Comparison of ENCODE assay signal across 10 mouse cellular contexts in genomic region chr19:6348717-6349116, GRCm38 (mm10). TPM values are rescaled to one million over a fixed set of nuclear protein-coding genes. Genes with fewer than 3 reads are reported as not detected.
DNase-seq lines count a peak whose midpoint lies in the region; ATAC-seq and TF ChIP-seq lines count a peak whose summit lies in the region.
"Had no signal": no experiment of that assay in that cellular context is flagged by ENCODE, and none has a peak within 500 bp of the region (broad histone marks: within the 10 kb centered on the region; RNA-seq: fewer than 3 reads in every experiment).

No protein-coding gene starts in this region.

- peaks cover 41% of the 10 kb centered on the region for H3K4me1 ChIP-seq in heart, embryonic 13.5 days
- no peaks in the 10 kb centered on the region for H3K4me1 ChIP-seq in lung, embryonic 14.5 days (ENCODE audit: insufficient read depth)
- H3K4me1 ChIP-seq in embryonic facial prominence, embryonic 15.5 days, result peaks cover 19% of the 10 kb centered on the region
- peaks cover 10 to 11% of the 10 kb centered on the region in 2 experiments for H3K4me1 ChIP-seq in liver, embryonic 14.5 days (replicated peaks; ENCODE audit: control insufficient read depth in 2 of 2, insufficient read depth in 2 of 2, low read length in 1 of 2)

- H3K9me3 ChIP-seq in heart, embryonic 13.5 days, result no peaks in the 10 kb centered on the region
- no peaks in the 10 kb centered on the region for H3K9me3 ChIP-seq in lung, embryonic 14.5 days (ENCODE audit: low read depth, low read length)
- no peaks in the 10 kb centered on the region for H3K9me3 ChIP-seq in embryonic facial prominence, embryonic 15.5 days (replicated peaks)
- no peaks in the 10 kb centered on the region for H3K9me3 ChIP-seq in liver, embryonic 14.5 days (ENCODE audit: control insufficient read depth, low read length)

- intact Hi-C loops in heart, postnatal 14 days (cut with DNase I), result loop anchor here (10.0 kb wide), 1 partner anchor 854 kb away; the partner anchor contains the start of gene Cfl1

- H3K27me3 ChIP-seq in heart, embryonic 13.5 days (replicated peaks), result no peaks in the 10 kb centered on the region
- no peaks in the 10 kb centered on the region for H3K27me3 ChIP-seq in lung, embryonic 14.5 days (ENCODE audit: insufficient read depth, low read length)
- no peaks in the 10 kb centered on the region for H3K27me3 ChIP-seq in embryonic facial prominence, embryonic 15.5 days
- H3K27me3 ChIP-seq in liver, embryonic 14.5 days (ENCODE audit: control insufficient read depth, insufficient read depth, low read length), result no peaks in the 10 kb centered on the region

- 32% methylated on average over 9 of the region's 9 CpGs for WGBS in heart, embryonic 13.5 days
- WGBS in lung, embryonic 14.5 days, result 54% methylated on average over 9 of the region's 9 CpGs
- WGBS in embryonic facial prominence, embryonic 15.5 days, result 50% methylated on average over 9 of the region's 9 CpGs
- 33% methylated on average over 9 of the region's 9 CpGs for WGBS in liver, embryonic 14.5 days (ENCODE audit: insufficient replicate concordance)

- DNase-seq in heart, postnatal 14 days, result no peak
- DNase-seq in lung, embryonic 14.5 days, result no peak
- DNase-seq in lung, postnatal 25 days (ENCODE audit: low spot score), result no peak
- no peak for DNase-seq in liver, embryonic 14.5 days (ENCODE audit: low read depth in 3 of 3, low spot score in 3 of 3)
- DNase-seq in adrenal gland, postnatal 25 days, result no peak
- no peak for DNase-seq in layer of hippocampus, adult 9-10 months (ENCODE audit: low spot score)
- DNase-seq: lung, adult 2 months had no signal

- no peak for TF ChIP-seq CTCF in lung, embryonic 14.5 days (IDR thresholded peaks at IDR 0.05; ENCODE audit: low read depth)
- no peak for TF ChIP-seq CTCF in liver, embryonic 14.5 days (IDR thresholded peaks at IDR 0.05; ENCODE audit: low read depth)

- H3K4me2 ChIP-seq in heart, embryonic 13.5 days, result no peak overlapping the region
- no peak overlapping the region for H3K4me2 ChIP-seq in lung, embryonic 14.5 days
- no peak overlapping the region for H3K4me2 ChIP-seq in embryonic facial prominence, embryonic 15.5 days (replicated peaks)
- peak overlapping the region; percentile 37; the same call in 1 of the 2 replicates for H3K4me2 ChIP-seq in liver, embryonic 14.5 days (ENCODE audit: low read depth)

- TF ChIP-seq EP300 in liver, embryonic 14.5 days (IDR thresholded peaks at IDR 0.05; ENCODE audit: low read depth), result no peak

- peaks cover 59% of the 10 kb centered on the region for H3K36me3 ChIP-seq in heart, embryonic 13.5 days
- peaks cover 61% of the 10 kb centered on the region for H3K36me3 ChIP-seq in lung, embryonic 14.5 days (ENCODE audit: insufficient read depth)
- peaks cover 58% of the 10 kb centered on the region for H3K36me3 ChIP-seq in embryonic facial prominence, embryonic 15.5 days
- H3K36me3 ChIP-seq in liver, embryonic 14.5 days (replicated peaks; ENCODE audit: control insufficient read depth, insufficient read depth, low read depth), result no peaks in the 10 kb centered on the region; the same call in 1 of the 2 replicates

- no peak for ATAC-seq in heart, embryonic 13.5 days (ENCODE audit: extremely low read depth, insufficient number of reproducible peaks, low FRiP score, low TSS enrichment)
- no peak for ATAC-seq in lung, embryonic 14.5 days (ENCODE audit: insufficient read depth)
- ATAC-seq in embryonic facial prominence, embryonic 15.5 days (ENCODE audit: insufficient number of reproducible peaks, low FRiP score, low TSS enrichment, low read depth), result no peak
- ATAC-seq in liver, embryonic 14.5 days (ENCODE audit: insufficient read depth), result no peak
- ATAC-seq: activated CD4-positive, CD25-positive, alpha-beta regulatory T cell, adult 4 months had no signal

- H3K4me3 ChIP-seq in heart, embryonic 13.5 days, result no peak overlapping the region
- no peak overlapping the region for H3K4me3 ChIP-seq in lung, embryonic 14.5 days (ENCODE audit: low read depth, low read length)
- H3K4me3 ChIP-seq in embryonic facial prominence, embryonic 15.5 days (replicated peaks), result no peak overlapping the region
- no peak overlapping the region for H3K4me3 ChIP-seq in liver, embryonic 14.5 days (ENCODE audit: insufficient read depth in 1 of 2, low read depth in 2 of 2, low read length in 2 of 2)

- peak overlapping the region; percentile 51; the same call in 1 of the 2 replicates for H3K9ac ChIP-seq in heart, embryonic 13.5 days
- no peak overlapping the region for H3K9ac ChIP-seq in lung, embryonic 14.5 days
- H3K9ac ChIP-seq in embryonic facial prominence, embryonic 15.5 days, result 0 out of 2 replicates have a peak overlapping the region, but pooled peaks have one; percentile 4
- H3K9ac ChIP-seq in liver, embryonic 14.5 days (replicated peaks), result no peak overlapping the region

- peak overlapping the region; percentile 61 for H3K27ac ChIP-seq in heart, embryonic 13.5 days (replicated peaks)
- H3K27ac ChIP-seq in lung, embryonic 14.5 days (ENCODE audit: low read depth), result peak overlapping the region; percentile 72; the same call in 1 of the 2 replicates
- H3K27ac ChIP-seq in embryonic facial prominence, embryonic 15.5 days (replicated peaks), result 0 out of 2 replicates have a peak overlapping the region, but pooled peaks have one; percentile 28
- no peak overlapping the region for H3K27ac ChIP-seq in liver, embryonic 14.5 days

RNA-seq across cellular contexts. Expression of gene Map4k2, which starts 7.8 kb away (rescaled TPM):
- 12.5 and 13.5 TPM in 2 replicates for polyA plus RNA-seq in heart, embryonic 13.5 days (2015; fragmentation: Nextera tagmentation; extraction: Ambion mirVana)
- 10 to 100 TPM; 56.3 TPM for total RNA-seq in heart, postnatal 14 days (2021)
- polyA plus RNA-seq in lung, embryonic 14.5 days (2014; fragmentation: Nextera tagmentation; extraction: Ambion mirVana), result 13.4 and 22.2 TPM in 2 replicates
- 15.6 and 16.7 TPM in 2 replicates for polyA plus RNA-seq in embryonic facial prominence, embryonic 15.5 days (2015; fragmentation: Nextera tagmentation; extraction: Ambion mirVana)
- 15.9 and 17.6 TPM in 2 replicates for polyA plus RNA-seq in liver, embryonic 14.5 days (2012; rRNA removed)
- 3.0 and 3.7 TPM in 2 replicates for polyA plus RNA-seq in liver, embryonic 14.5 days (2014; fragmentation: Nextera tagmentation; extraction: Ambion mirVana)
- 44.7 and 56.3 TPM in 2 replicates for total RNA-seq in adrenal gland, postnatal 25 days (2021)

RNA-seq across cellular contexts. Expression of gene Men1, which starts 13.9 kb away (rescaled TPM):
- polyA plus RNA-seq in heart, embryonic 13.5 days (2015; fragmentation: Nextera tagmentation; extraction: Ambion mirVana), result 46.9 and 48.1 TPM in 2 replicates
- 10 to 100 TPM; 18.2 to 18.5 TPM for total RNA-seq in heart, postnatal 14 days (2021)
- 60.3 and 68.6 TPM in 2 replicates for polyA plus RNA-seq in lung, embryonic 14.5 days (2014; fragmentation: Nextera tagmentation; extraction: Ambion mirVana)
- polyA plus RNA-seq in embryonic facial prominence, embryonic 15.5 days (2015; fragmentation: Nextera tagmentation; extraction: Ambion mirVana), result 82.1 and 91.7 TPM in 2 replicates
- polyA plus RNA-seq in liver, embryonic 14.5 days (2012; rRNA removed), result 19.9 and 20.4 TPM in 2 replicates
- 12.5 and 13.5 TPM in 2 replicates for polyA plus RNA-seq in liver, embryonic 14.5 days (2014; fragmentation: Nextera tagmentation; extraction: Ambion mirVana)
- total RNA-seq in adrenal gland, postnatal 25 days (2021), result 60.1 and 69.7 TPM in 2 replicates

RNA-seq across cellular contexts. Expression of gene Sf1, which starts 14.8 kb away (rescaled TPM):
- polyA plus RNA-seq in heart, embryonic 13.5 days (2015; fragmentation: Nextera tagmentation; extraction: Ambion mirVana), result 89.2 and 89.7 TPM in 2 replicates
- 100 to 1,000 TPM; 102 to 105 TPM for total RNA-seq in heart, postnatal 14 days (2021)
- polyA plus RNA-seq in lung, embryonic 14.5 days (2014; fragmentation: Nextera tagmentation; extraction: Ambion mirVana), result 177 and 200 TPM in 2 replicates
- polyA plus RNA-seq in embryonic facial prominence, embryonic 15.5 days (2015; fragmentation: Nextera tagmentation; extraction: Ambion mirVana), result 132 and 145 TPM in 2 replicates
- polyA plus RNA-seq in liver, embryonic 14.5 days (2012; rRNA removed), result 57.4 and 60.9 TPM in 2 replicates
- 57.9 and 65.0 TPM in 2 replicates for polyA plus RNA-seq in liver, embryonic 14.5 days (2014; fragmentation: Nextera tagmentation; extraction: Ambion mirVana)
- total RNA-seq in adrenal gland, postnatal 25 days (2021), result 211 and 245 TPM in 2 replicates

RNA-seq across cellular contexts. Expression of gene Pygm, which starts 35.5 kb away (rescaled TPM):
- polyA plus RNA-seq in heart, embryonic 13.5 days (2015; fragmentation: Nextera tagmentation; extraction: Ambion mirVana), result 203 and 219 TPM in 2 replicates
- total RNA-seq in heart, postnatal 14 days (2021), result 100 to 1,000 TPM; 824 to 866 TPM
- polyA plus RNA-seq in lung, embryonic 14.5 days (2014; fragmentation: Nextera tagmentation; extraction: Ambion mirVana), result 6.1 and 9.3 TPM in 2 replicates
- polyA plus RNA-seq in embryonic facial prominence, embryonic 15.5 days (2015; fragmentation: Nextera tagmentation; extraction: Ambion mirVana), result 35.6 and 38.9 TPM in 2 replicates
- 1.2 TPM in 2 replicates for polyA plus RNA-seq in liver, embryonic 14.5 days (2012; rRNA removed)
- polyA plus RNA-seq in liver, embryonic 14.5 days (2014; fragmentation: Nextera tagmentation; extraction: Ambion mirVana), result 1.2 and 1.3 TPM in 2 replicates
- total RNA-seq in adrenal gland, postnatal 25 days (2021), result 61.6 and 85.9 TPM in 2 replicates

RNA-seq across cellular contexts. Expression of gene Cdc42bpg, which starts 42.5 kb away (rescaled TPM):
- polyA plus RNA-seq in heart, embryonic 13.5 days (2015; fragmentation: Nextera tagmentation; extraction: Ambion mirVana), result 0.45 and 0.60 TPM in 2 replicates
- 1 to 10 TPM; 8.9 to 9.8 TPM for total RNA-seq in heart, postnatal 14 days (2021)
- polyA plus RNA-seq in lung, embryonic 14.5 days (2014; fragmentation: Nextera tagmentation; extraction: Ambion mirVana), result 0.82 and 1.2 TPM in 2 replicates
- 1.5 and 2.5 TPM in 2 replicates for polyA plus RNA-seq in embryonic facial prominence, embryonic 15.5 days (2015; fragmentation: Nextera tagmentation; extraction: Ambion mirVana)
- 2.0 and 2.1 TPM in 2 replicates for polyA plus RNA-seq in liver, embryonic 14.5 days (2012; rRNA removed)
- 0.32 and 0.33 TPM in 2 replicates for polyA plus RNA-seq in liver, embryonic 14.5 days (2014; fragmentation: Nextera tagmentation; extraction: Ambion mirVana)
- total RNA-seq in adrenal gland, postnatal 25 days (2021), result 22.8 and 34.2 TPM in 2 replicates

Comparison
In these comparisons a context has a peak if more than half of its experiments do, and no peak if none do; other contexts are left out.
1. H3K9ac ChIP-seq: peak in heart, embryonic 13.5 days (single experiment) and embryonic facial prominence, embryonic 15.5 days (single experiment); none in lung, embryonic 14.5 days (single experiment) and liver, embryonic 14.5 days (single experiment).